Mouse (Mus musculus) urinary bladder, adult 18-20 months (tissue): ENCODE measurements around the gene Nat10.
A peak's percentile ranks its signal among the peaks of the same experiment; 100 is the strongest.

Experiments used
- DNase-seq, 2 experiments: peaks; one replicate each; pipeline ENCODE4 v3.0.0; 2022; ENCODE audit warnings: low spot score in 2 of 2, mixed read lengths in 2 of 2

Gene Nat10

DNA sequence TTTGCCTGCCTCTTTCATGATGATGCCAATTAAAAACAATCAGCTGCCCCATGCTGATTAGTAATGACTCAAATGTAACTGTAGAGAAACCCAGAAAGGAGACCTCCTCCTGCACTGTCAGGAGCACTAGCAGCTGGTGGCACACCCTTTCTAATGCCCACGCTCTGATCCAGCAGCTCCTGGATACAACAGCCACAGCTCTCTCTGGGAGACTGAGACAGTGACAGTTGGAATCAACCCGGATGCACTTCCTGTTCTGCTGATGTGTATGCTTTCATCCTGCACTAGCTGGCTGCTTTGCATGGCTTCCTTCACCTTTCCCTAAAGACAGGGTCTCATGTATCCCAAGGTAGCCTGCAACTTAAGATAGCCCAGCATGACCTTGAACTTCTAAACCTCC lies 15.0 kb downstream of the Nat10 start:
- DNase-seq = no peak

- no peak for DNase-seq
Measured at GRCm38 (mm10) chr2:103745481-103745880, 15.6 kb downstream of the Nat10 start.

- peak in 1 of 2 experiments; percentile 33 for DNase-seq
Measured at GRCm38 (mm10) chr2:103743988-103744387, 17.1 kb downstream of the Nat10 start.

- DNase-seq = no peak
Measured at GRCm38 (mm10) chr2:103743536-103743935, 17.5 kb downstream of the Nat10 start.

GRCm38 (mm10) chr2:103742821-103743220 lies 18.2 kb downstream of the Nat10 start:
- no peak for DNase-seq

- no peak for DNase-seq
Measured at GRCm38 (mm10) chr2:103731423-103731822, 29.6 kb downstream of the Nat10 start.

- no peak for DNase-seq
Measured at GRCm38 (mm10) chr2:103730999-103731398, 30.1 kb downstream of the Nat10 start.

- DNase-seq = no peak
Measured at GRCm38 (mm10) chr2:103728027-103728540, 33.0 kb downstream of the Nat10 start.

GRCm38 (mm10) chr2:103724521-103724920 lies 36.5 kb downstream of the Nat10 start:
- no peak for DNase-seq

GRCm38 (mm10) chr2:103719292-103719646 lies 41.8 kb downstream of the Nat10 start:
- no peak for DNase-seq

DNA sequence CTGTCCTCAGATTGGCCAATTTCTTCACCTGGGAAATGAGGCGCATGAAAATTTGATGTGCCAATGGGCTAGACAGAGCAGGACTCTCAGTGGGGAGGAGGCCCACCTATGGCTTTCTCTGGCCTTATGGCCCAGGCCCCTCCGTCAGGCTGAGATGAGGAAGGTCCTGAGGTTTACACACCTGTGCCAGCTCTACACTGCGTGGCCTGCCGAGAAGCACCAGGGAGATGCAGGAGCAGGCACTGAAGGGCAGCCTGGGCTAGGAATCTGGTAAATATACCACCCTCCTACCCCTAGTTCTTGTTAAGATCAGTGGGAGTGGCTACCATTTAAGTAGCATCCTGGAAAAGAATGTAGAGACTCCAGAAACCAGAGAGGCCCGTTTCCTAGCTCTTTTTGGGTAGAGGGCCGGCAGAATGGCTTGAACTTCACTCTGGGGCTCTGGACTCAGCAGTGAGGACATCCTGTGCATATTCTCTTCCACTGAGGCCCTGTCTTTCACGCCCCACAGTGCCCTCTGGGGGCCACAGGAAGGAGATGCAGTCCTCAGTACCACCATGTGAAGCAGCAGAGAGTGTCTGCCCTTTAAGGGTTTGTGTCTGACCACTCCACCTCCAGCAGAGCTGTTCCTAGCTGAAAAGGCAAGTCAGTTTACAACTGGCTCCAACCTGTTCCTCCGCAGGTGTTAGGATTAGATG lies 42.3 kb downstream of the Nat10 start:
- DNase-seq = peak; percentile 41 to 42

DNA sequence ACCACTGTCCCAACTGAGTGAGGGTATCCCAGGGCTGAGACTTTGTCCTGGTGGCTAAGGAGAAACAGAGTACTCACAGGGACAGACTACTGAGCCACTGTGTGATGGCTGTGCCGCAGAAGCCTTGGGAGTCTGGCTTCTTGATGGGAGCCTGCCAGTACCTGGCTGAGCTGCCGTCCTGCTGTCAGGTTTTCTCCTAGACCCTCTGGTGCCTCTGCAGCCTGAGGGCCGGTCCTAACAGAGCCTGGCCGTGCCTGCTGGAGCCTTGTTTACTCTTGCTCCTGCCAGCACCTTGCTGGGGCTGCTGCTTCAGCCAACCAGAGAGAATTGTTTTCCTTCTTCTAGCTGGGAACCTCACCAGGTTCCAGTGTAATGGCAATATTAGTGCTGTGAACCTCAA lies 46.7 kb downstream of the Nat10 start:
- DNase-seq = no peak

DNA sequence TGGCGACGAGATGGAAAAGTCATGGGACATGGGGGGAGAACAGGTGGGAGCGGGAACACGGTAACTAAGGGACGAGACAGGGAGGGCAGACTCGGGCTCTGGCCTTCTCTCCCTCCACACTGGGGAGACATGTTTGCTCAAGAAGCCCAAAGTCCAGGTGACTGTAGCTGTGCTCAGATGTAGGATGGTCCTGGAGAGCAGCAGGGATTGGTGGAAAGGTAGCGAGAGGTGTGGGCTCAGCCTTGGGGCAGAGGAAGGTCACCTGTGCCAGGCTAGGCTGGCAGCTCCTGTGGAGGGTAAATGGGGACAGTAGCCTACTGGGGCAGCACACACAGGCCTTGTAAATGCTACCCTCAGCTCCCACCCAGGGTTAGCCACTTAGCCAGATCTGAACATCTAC lies 47.2 kb downstream of the Nat10 start:
- no peak for DNase-seq

GRCm38 (mm10) chr2:103710849-103711248 lies 50.2 kb downstream of the Nat10 start:
- DNase-seq = no peak

GRCm38 (mm10) chr2:103707056-103707776 lies 53.9 kb downstream of the Nat10 start:
- DNase-seq = no peak

DNA sequence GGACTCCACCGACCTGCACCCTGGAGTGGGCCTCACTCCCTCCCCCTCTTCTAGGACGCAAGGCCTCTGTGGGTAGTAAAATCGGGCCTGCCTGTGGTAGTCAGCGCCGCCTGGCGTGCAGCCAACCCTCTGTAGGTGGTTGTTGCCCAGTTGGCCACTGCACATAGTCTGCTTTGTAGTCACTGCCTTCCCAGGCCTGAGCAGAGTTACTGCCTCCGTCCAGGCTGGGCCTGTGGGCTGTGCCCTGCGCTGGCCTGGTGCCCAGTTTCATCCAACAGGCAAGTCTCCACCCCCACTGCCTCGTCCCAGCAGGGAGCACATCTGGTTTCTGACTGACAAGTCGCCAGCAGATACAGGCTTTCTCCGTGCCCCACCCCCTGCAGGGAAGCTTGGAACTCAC lies 54.8 kb downstream of the Nat10 start:
- DNase-seq = peak in 1 of 2 experiments; percentile 10

GRCm38 (mm10) chr2:103705826-103706225 lies 55.2 kb downstream of the Nat10 start:
- no peak for DNase-seq

DNA sequence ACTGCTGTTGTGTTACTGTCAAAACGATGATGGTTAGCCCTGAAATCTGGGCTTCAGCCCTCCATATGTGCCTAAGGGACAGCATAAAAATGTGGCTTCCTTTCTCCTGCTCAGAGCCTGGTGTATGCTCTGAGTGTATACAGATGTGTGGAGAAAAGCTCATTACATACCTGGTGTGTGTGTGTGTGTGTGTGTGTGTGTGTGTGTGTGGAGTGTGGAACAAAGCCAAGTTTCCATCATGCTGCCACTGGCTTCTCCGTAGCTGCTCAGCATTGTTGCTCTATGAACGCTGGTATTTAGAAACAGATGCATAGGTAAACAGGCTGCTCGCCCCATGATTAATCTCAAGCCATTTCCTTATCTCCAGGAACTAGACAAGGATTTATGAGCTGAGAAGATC lies 57.2 kb downstream of the Nat10 start:
- DNase-seq = no peak

GRCm38 (mm10) chr2:103703336-103703735 lies 57.7 kb downstream of the Nat10 start:
- no peak for DNase-seq

DNA sequence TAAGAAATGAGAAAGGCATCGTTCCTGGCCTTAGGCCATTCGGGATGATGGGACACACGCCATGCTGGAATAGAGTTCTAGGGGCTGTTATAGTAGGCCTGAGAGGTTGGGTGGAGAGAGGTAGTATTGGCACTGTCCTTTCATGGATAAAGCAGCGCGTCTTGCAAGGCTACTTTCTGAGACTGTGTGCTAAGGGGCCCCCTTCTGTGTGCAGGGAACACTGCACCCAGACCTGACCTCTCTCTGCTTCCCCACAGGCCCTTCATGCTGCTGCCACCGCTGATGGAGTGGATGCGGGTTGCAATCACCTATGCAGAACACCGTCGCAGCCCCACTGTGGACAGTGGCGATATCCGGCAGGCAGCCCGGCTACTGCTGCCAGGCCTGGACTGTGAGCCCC lies 60.6 kb downstream of the Nat10 start:
- DNase-seq = no peak

- peak; percentile 23 to 68 for DNase-seq
Measured at GRCm38 (mm10) chr2:103696177-103696576, 64.9 kb downstream of the Nat10 start.

- DNase-seq = no peak
Measured at GRCm38 (mm10) chr2:103694777-103695563, 66.1 kb downstream of the Nat10 start.
